Mouse (Mus musculus) kidney, adult 18-20 months (tissue): ENCODE results near the gene Syndig1.
A peak's percentile ranks its signal among the peaks of the same experiment; 100 is the strongest.

Experiments used
- DNase-seq: peaks from one replicate; pipeline ENCODE4 v3.0.0; 2021

Syndig1 gene

DNA sequence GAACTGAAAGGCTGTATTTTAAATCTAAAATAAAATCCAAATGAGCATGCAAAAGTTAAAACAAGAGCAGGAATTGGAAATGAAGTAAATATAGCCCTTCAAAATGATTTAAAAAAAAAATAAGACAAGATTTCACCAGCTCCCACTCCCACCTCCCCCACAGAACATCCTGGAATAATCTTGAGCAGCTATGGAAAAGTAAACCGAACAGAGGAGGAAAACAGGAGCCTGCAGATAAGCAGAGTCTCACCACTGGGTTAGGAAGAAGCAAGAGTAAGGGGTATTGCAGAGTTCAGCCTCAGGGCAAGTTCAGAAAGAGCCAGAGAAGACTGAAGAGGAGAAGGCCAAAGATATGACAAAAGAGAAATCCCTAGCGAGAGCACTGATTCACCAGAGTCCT is 48.9 kb downstream of the Syndig1 start:
- no peak for DNase-seq

DNA sequence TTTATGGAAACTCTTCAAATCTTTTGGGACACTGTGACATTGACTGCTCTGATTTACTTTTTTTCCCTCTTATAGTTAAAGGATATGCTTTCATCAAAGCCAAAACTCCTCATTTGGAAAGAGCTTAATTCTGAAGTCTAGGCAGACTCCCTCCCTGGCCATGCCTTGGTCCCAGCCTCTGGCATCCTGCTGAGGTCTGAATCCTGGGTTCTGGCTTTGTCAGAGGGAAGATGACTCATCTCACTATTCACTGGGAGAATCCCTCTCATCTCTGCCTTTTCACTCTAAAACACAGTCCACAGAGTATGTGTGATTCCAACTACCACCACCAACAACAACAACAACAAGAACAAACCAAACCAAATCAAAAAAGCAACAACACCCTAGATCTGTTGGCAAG is 58.6 kb downstream of the Syndig1 start:
- no peak for DNase-seq

DNA sequence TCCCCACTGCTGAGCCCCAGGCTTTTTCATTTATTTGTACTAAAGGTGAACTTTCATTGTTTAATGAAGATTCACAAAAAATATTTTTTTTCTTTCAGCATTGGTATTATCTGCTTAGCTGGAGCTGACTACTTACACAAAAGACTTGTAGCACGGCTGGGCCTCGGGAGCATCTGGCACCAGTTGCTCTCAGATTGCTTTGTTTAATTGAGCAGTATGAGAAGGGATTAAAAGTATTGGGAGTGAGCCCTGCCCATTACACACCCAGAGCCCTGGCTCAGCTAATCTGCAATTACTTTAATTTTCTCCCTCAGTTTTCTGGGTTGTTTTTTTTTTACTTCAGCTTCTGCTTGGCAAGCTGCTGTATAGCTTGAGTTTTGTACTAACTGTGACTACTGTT is 62.6 kb downstream of the Syndig1 start:
- no peak for DNase-seq

DNA sequence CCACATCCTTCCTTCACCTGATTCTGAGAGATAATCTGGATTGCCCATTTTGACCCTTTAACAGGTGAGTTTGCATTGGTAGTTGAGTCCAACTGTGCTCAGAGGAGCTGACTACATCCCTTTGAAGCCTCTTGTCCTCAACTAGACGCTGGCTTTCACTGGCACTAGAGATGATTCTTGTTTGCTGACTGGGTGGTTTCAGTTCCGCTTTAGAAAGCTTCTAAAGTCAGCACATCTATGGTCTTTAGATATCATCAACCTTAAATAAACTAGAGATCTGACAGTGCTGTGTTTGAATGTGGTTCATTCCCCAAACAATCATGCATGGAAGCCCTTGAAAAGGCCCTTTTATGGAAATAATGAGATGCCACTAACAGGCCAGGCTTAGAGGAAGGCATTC is 67.3 kb downstream of the Syndig1 start:
- no peak for DNase-seq

DNA sequence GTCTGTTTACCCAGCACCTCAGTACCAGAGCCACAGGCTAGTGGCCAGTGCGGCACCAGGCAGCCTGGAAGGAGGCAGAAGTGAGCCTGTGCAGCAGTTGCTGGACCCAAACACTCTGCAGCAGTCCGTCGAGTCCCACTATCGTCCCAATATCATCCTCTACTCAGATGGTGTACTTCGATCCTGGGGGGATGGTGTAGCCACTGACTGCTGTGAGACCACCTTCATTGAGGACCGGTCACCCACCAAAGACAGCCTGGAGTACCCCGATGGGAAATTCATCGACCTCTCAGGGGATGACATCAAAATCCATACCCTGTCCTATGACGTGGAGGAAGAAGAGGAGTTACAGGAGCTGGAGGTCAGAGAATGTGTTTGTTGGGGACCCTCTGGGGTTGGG is 70.6 kb downstream of the Syndig1 start:
- no peak for DNase-seq

DNA sequence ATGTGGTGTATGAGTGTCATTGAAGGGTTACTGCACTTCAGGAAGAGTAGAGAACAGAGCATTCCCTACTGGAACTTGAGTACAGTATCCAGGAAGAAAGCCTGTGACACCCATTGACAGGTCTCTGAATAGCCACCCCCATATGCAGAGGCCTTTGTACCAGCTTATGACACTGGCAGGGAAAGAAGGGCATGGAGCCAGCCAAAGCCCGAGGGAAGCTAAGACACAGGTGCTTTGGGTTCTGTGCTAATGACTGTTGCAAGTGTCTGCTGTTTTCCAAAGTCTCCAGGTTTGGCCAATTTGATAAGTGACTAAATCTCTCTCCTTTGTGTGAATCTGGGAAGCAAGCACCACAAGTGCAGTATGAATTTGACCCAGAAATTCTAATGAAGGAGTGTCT is 71.6 kb downstream of the Syndig1 start:
- no peak for DNase-seq

DNA sequence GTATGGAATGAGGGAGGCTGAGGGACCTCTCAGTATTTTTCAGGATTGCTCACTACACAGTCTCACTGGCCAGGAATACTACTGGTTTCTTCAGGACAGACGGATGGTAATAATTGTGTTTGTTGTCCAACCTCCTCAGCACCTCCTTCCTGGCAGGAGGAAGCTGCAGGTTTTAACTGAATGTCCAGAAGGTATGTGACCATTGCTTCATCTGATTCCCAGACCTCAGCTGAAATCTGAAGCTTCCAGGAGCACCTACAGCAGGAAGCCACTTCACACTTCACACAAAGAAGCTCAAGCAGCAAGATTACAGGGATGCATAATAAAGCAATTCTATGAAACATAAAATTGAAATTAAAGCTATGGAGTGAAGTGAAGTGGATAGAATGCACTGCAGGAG is 75.4 kb downstream of the Syndig1 start:
- no peak for DNase-seq

DNA sequence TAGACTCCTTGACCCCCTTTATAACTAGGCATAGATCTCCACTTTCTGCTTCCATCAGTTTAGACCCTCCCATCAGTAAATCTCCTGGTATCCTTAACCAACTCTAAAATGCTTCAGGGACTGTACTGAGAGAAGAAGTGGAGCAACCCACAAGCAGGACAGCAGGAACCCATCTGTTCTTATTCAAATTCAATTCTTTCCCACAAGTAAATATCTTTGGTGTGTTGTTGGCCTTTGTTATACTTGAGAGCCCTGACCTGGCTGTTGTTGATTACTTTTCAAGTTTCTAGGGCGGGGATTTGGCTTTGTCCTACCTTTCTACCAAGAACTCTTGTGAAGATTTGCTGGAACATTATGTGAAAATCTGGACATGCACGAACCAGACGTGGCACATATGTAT is 77.7 kb downstream of the Syndig1 start:
- no peak for DNase-seq

DNA sequence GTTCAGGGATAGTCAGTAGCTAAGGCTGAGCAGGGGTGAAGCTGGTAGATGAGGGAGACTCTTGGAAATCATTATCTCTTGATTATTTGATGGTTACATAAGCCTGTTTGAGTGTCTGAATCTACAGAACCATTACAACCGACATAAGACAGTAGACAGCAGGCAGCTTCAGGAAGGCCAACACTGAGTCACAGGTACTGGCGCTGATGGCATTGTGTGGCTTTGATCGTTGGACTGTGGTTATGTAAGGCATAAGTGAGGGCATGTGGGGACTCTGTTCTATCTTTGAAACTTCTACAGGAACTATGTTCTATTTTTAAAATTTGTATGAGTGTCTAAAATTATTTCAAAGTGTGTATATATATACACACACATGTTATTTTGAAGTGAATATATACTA is 88.2 kb downstream of the Syndig1 start:
- DNase-seq: no peak

DNA sequence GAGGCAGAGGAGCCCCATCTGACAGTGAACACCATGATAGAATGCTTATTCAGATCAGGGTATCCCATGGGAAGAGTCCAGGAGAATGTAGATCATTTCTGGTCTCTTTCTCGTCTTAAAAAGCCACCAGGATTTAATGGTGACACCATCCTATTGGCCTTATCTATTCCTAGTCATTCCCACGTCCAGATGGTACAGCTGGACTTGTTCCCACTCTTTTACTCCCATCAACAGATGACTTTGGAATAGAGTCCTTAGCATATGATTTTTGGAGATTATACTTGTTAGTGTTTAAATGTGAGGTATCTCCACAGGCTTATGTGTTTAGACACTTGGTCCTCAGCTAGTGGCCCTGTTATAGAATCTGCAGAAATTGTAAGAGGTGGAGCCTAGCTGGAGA is 94.5 kb downstream of the Syndig1 start:
- no peak for DNase-seq

DNA sequence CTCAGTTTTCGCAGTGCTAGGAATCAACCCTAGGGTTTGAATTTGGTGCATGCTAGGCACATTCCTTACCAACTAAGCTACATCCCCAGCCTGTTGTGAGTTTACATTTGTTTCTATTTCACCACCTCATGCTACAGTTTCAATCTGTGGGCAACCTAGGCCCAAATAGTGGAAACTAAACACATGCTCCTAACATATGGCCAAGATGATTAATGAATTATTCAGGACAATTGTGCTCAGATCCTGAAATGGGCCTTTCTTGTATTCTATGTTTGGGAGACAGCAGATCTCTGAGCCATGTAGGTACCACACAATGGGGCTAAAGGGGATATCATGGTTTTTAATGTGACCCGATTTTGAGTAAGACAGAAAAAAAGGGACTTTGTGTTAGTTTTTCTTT is 96.9 kb downstream of the Syndig1 start:
- no peak for DNase-seq

DNA sequence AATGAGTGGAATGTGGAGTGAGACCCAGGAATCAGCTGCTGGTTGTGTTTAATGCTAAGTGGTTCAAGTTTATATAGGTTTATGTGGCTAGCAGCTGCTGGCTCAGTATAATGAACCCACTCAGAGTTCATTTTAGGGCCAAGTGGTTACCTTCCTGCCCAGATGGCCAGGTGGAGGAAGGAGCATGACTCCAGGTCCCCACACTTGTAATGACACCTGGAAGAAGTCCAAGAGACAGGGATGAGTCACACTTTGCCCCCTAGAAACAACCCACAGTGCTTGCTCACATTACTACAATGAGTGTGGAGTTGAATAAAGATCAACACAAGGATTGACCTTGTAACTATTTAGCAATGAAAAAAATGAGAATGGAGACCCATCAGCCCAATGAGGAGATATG is 98.0 kb downstream of the Syndig1 start:
- DNase-seq: no peak

DNA sequence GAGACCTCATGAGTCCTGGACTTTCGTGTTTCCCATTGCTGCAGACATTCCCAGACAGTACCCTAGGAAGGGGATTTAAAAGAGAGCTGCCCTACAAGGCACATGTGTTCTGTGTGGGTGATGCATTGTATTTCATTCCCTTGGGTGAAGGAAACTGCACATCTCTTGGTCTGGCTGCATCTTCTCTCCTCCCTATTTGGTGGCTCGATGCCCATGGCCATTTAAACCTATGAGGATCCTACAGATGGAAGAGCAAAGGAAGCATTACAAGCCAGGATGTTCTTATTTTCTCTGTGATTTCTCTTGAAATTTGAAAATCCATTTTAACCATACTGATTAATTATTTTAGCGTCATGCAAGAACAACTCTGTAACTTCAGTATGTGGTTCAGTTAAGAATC is 98.5 kb downstream of the Syndig1 start:
- no peak for DNase-seq

DNA sequence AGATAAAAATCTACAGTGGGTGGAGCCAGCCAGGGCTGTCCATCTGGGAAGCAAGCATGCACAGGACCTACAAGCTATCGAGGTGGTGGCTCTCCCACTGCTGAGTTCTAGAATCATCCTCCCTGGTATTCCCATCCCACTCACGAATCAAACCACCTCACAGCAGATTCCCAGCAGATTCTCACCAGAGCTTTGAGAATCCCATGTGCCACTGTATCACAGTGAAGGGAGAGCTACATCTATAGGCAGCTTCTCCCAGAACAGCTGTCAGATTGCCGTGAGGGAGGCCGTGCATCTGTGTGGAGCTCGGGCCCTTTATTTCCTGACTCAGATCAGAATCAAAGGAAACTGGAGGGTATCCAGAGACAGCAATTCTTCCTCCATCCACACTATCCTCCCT is 101.0 kb downstream of the Syndig1 start:
- DNase-seq: no peak

DNA sequence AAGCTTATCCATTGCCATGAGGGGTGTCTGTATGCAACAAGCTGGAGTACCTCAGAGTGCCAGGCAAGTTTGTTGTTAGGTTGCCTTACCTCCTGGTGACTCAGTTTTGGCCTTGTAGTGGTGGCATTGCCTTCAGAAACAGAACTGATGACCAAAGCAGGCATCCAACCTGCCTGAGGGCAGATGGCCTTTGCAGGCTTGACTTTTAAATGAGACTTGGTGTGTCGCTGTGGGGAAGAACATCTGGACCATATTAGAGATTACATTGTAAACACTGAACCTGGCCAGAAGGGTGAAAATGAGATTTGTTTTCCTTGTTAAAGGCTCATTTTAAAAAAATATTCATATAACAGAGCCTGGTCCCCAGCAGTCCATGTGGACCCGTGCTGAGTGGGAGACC is 102.1 kb downstream of the Syndig1 start:
- DNase-seq: no peak

DNA sequence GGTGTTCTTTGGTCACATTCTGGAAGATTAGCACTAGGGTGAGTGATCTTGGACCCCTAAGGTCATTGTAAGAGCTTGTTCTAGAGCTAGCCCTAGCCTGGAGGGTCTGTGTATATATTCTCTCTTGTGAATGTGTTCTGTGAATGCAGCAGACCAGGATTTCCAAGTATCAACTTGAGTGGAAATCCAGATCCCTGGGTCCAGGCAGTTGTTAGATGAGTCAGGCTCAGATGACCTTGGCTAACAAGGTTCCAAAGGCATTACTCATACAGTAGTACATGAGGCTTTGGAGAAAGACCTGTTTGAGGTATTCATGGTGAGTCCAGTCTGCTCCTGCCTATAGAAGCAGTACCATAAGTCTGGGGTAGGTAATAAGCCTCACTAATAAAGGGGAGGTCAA is 103.1 kb downstream of the Syndig1 start:
- DNase-seq: no peak

DNA sequence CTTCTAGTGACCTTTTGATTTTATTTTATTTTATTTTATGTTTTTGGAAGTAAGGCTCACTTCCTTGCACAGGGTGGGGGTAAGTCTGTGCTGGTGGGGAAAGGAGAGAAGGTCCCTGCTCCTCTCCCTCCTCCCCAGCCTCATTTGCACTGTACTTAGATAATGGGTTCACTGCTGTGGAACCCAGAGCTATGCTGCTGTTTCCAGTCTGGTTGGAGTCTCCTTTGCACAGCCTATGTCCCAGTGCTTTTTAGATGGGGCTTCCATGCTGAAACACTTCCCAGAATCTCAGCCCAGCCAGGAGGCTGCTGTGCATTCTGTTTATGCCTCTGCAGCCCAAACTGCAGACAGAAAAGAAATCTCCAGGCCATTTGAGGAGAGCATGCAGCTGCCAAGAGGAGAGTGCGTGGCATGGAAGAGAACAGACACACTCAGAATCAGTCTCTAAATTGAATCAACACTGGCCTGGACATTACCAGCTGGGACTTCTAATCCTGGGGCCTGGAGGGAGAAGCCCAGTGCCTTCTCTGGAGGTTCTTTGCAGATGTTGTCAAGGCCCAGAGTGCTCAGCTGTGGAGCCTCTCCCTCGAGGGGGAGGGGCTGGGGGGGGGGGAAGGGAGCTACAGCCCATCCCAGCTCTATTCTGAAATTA is 104.4 kb downstream of the Syndig1 start:
- DNase-seq: no peak

DNA sequence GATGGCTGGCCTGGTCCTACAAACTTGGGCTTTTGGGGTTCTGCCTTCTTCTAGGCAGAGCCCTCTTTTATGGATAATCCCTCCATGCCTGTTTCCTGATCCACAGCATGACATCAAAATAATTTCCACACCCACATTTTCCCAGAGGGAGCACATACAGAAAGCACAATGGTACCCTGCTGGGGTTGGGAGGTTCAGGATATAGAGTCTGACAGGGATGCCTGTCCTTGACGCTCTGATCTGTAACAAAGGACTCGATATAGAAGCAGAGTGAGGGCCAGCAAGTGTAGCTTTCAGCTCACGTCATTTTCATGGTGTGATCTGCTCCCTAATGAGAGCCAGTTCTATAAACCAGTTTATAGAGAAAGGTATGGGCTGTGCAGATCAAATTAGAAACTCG is 105.1 kb downstream of the Syndig1 start:
- DNase-seq: no peak

DNA sequence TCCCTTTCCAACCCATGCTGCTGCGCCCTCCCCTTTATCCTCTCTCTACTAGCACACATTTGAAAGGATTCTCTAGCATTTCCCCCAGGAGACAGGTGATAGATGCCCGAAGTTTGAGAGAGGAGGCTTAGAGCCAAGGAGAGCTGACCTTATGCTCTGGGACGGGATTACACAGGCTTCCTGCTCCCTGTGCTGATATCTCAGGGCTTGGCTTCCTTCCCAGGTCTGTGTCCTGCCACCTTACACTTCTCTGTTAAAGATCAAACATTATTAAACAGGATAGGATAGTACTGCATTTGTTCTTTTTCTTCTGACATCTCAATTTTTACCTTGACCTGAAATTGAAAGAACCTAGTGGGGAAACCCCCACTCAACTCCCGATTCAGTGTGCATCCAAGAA is 109.8 kb downstream of the Syndig1 start:
- peak; percentile 6 for DNase-seq

DNA sequence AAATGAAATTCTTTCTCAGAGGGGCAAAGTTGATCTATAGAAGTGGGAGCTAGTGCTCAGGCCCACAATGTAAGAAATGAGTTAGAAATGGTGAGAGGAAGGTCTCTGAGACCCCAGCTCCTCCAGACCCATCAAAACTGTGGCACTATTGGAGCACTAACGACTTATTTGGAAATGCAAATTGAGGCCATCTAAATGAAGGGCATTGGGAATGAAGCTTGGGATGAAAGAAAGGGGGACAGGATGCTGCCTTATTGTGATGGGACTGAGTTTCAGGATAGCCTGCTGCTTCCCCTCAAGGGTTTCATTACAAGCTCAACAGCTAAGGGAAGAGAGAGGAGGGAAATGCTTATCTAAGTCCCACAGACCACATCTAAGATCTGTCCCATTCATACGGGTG is 110.6 kb downstream of the Syndig1 start:
- DNase-seq: no peak

DNA sequence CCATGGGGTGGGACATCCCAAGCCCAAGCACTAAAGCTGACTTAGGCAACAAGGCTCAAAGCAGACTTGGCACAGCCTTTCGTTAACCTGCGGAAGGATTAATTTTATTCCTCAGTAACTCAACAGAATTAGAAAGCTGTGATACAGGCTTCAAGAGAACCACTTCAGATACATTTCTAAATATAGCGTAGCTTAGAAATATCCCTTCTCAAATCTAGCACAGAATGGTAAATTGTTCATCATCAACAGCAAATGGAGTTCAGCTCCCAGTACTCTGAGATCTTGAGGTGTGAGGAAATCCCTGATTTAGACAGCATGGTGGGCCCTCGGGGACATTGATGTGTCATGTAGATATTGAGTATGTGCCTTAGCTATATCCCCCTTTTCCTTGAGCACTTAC is 121.6 kb downstream of the Syndig1 start:
- DNase-seq: no peak

DNA sequence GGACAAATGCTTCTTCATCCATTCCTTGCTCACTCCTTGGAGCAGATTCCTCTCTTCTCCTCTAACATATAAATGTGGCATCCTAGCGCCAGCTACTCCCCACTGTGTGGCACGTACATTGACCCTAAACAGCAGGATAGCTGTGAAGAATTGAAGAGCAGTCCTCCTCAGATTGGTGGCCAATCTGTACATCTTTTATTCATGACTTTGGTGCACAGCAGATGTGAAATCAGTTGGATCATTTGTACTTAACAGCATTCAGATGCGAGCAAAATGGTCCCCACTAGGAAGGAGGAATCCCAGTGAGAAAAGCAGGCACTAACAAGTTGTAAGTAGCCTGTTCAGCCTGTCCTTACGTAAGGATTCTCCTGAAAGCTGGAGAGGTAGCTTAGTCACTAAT is 142.0 kb downstream of the Syndig1 start:
- no peak for DNase-seq

DNA sequence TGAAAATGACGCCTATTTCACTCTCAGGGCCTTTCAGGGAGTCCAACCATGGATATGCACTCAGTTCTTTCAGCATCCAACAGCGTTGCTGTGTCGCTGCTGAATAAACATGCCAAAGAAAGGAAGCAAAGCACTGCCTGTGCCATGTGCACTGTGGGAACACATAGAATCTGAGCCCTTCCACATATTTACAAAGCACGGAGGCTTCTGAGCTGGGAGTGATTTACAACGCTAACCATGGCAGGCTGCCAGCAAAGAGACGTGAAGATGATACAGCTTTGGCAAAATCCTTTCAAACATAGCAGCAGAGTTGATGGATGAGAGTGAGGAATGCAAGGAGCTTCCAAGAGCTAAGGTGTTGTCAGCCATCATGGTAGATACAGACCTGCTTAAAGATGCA is 144.6 kb downstream of the Syndig1 start:
- no peak for DNase-seq

DNA sequence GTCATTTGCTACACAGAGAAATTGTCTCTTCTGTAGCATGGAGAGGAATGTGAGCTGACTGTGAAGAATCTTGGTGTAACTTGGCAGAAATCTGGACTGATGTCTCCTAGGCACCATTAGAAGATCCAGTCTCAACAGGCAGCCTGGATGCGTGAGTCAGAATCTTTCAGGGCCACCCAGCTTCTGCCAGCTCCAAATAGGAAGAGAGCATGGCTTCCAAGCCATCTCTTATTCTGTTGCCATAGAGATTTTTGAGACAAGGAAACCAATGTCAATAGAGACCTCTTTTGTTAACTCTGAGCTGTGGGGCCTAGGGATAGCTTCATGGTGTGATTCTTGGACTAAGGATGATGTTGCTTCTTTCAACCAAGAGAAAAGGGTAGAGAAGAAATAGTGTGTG is 151.4 kb downstream of the Syndig1 start:
- no peak for DNase-seq

DNA sequence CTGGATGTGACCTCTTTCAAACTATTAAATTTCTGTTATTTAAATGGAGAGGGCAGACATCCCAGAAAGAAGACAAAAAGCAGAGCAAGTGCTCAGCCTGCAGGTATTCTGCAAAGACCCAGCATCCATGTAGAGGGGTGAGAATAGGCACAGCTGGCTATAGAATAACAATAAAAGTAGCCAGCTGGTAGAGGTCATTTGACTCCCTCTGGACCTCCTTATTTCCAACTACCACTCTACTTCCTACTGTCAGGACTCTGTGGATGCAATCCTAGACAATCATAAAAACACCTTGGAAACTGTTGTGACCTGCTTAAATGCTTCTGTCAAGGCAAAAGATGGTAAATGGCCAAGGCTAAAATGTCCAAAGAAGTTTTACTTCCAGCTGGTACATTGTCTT is 153.5 kb downstream of the Syndig1 start:
- DNase-seq: no peak

DNA sequence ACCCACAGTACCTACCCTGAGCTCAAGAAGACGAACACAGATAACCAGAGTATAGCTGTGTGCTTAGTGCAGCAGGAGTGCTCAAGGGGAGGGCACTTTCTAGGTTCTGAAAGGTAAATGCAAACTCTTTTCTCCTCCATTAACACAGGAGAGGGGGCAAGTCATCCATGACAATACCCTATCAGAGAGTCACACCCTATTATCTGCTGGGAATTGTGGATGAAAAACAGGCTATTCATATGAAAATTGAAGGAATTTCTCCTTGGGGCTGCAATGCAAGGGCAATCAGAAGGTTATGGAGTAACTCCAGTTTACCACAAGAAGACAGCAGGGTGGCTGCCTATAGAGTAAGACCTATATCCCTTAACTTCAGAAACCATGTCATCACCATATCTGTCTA is 154.1 kb downstream of the Syndig1 start:
- no peak for DNase-seq
